Mouse (Mus musculus) urinary bladder, postnatal 4 days (tissue): ENCODE measurements around the gene Sgce.
"Not testable (repeated sequence)": the region's sequence is repeated elsewhere in the genome, so short reads cannot be mapped to it uniquely, and the experiment has no call there.

Source experiments
- DNase-seq, 2 experiments: peaks; one replicate each; pipeline ENCODE4 v3.0.0; 2021 to 2022; ENCODE audit warnings: low spot score in 2 of 2

Sgce gene

DNA sequence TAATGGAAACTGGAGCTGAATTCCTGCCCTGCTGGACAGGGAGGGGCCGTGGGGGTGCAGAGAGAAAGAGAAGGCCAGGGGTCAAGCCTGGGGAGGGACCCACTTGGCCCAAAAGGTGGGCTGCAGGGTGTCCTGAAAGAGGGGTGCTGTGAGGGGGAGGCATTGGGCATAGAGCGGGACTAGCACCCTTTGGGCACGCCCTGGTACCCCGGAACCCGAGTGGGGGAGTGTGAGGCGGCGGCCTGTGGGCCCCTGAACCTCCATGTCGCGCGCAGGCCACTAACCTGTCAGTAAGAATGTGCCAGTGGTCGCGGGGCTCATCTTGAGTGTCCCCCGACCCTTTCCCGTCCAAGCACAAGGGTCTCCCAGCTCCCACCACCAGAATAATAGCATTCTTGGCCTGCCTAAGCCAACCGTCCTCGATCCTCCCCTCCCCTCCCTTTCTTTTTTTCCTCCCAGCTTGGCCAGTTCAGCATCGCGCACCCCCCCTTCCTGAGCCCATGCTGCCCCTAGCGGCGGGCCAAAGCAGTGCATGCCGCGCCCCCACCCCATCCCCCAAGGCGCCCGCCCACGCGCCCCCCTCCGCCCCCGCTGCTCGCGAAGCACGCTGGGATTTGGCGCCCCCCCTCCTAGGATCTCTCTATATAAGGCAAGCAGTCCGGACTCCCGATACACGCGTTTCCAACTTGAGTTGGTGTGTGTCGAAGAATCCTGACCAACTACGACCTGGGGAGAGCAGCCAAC is at the start of gene Sgce, which contains the start of gene Peg10:
Gene Sgce, minus strand, starts transcription at position 512 of the 744 bp plus-strand sequence.
Gene Peg10, plus strand, starts transcription at position 611 of the 744 bp plus-strand sequence.
- DNase-seq, result peak; percentile 75 to 85

DNA sequence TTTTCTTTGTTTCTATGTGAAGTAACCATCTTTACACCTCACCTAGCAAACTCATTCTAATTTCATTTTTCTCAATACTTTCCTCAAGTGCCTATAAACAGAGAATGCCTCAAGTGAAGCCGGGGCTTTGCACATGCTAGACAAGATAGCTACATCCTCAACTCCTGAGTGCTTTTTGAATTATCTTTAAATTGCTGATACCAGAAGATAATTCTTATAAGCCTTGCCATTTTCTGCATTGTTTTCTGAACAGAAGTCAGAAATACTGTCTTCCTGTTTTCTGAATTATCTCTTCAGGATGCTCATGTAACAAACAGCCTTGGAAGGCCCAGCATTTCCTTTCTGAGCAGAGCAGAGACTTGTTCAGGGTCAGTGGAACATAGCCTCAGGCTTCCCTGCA is 49.3 kb upstream of the Sgce start:
- DNase-seq, result no peak

DNA sequence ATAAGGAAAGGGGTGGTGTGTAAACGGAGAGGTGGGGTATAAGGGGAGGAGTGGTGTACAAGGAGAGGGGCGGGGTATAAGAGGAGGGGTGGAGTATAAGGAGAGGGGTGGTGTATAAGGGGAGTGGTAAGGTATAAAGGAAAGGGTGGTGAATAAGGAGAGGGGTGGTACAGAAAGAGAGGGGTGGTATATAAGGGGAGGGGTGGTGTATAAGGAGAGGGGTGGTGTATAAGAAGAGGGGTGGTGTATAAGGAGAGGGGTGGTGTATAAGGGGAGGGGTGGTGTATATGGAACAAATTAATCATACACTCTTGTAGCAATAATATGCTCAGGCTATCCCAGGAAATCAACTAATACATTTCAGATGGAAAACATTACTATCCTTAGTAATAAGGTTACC is 15.2 kb upstream of the Sgce start:
- no peak for DNase-seq

DNA sequence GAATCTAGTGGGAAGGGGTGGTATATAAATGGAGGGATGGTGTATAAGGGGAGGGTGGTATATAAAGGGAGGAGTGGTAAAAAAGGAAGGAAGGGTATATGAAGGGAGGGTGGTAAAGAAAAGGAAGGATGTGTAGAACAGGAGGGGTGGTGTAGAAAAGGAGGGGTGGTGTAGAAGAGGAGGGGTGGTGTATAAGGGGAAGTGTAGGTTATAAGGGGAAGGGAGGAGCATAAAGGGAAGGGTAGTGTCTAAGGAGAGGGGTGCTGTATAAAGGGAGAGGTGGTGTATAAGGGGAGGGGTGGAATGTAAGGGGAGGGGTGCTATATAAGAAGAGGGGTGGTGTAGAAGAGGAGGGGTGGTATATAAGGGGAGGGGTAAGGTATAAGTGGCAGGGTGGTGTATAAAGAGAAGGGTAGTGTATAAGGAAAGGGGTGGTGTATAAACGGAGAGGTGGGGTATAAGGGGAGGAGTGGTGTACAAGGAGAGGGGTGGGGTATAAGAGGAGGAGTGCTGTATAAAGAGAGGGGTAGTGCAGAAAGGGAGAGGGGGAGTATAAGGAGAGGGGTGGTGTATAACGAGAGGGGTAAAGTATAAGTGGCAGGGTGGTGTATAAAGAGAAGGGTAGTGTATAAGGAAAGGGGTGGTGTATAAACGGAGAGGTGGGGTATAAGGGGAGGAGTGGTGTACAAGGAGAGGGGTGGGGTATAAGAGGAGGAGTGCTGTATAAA is 14.6 kb upstream of the Sgce start:
- not testable (repeated sequence) for DNase-seq

DNA sequence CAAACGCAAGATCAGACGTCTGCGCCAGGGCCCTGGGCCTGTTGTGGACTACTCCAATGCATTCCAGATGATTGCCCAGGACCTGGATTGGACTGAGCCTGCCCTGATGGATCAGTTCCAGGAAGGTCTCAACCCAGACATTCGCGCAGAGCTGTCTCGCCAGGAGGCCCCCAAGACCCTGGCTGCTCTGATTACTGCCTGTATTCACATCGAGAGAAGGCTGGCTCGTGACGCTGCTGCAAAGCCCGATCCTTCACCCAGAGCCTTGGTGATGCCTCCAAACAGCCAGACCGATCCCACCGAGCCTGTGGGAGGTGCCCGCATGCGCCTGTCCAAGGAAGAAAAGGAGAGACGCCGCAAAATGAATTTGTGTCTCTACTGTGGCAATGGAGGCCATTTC is 7.9 kb upstream of the Sgce start:
- no peak for DNase-seq

DNA sequence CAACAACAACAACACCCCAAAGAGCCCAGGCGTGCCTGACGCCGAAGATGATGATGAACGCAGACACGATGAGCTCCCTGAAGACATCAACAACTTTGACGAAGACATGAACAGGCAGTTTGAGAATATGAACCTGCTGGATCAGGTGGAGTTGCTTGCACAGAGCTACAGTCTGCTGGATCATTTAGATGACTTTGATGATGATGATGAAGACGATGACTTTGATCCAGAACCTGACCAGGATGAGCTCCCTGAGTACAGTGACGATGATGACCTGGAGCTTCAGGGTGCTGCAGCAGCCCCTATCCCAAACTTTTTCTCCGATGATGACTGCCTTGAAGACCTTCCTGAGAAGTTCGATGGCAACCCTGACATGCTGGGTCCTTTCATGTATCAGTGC is 7.3 kb upstream of the Sgce start:
- no peak for DNase-seq

DNA sequence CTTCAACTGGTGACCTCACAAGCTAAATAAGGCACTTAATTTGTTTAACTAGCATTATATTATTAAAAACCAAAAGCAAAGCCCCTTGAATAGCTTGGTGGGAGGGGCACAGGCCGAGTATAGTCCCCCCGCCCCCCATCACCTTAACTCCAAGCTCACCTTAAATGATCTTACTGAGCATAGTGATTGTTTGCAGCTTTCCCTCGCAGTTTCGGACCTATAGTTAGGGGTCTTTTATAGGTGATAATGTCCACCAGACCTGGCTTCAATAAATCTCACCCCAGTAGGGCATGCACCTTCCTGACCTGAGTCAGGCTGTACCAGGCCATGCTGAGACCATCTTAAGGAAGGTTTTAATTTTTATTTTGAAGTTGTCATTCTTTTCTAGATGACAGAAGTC is 4.3 kb upstream of the Sgce start:
- DNase-seq, result no peak

DNA sequence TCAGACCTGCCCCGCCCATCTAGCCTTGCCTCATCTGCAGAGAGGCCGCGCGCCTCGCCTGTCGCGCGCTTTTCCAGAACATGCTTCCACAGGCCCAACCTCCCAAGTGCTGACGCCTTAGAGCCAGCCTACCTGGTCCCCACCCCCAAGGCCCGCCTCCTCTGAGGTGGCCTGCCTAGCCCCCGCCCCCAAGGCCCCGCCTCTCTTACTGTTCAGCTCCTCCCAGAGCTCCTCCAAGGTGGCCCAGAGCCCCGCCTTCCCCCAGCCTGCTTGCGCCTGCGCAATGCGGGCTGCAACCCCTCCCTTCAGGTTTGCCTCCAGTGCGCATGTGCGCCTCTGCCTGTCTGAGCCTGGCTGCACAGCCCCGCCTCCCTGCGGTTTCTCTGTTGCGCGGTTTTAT is 2.1 kb upstream of the Sgce start:
- peak; percentile 94 to 95 for DNase-seq

DNA sequence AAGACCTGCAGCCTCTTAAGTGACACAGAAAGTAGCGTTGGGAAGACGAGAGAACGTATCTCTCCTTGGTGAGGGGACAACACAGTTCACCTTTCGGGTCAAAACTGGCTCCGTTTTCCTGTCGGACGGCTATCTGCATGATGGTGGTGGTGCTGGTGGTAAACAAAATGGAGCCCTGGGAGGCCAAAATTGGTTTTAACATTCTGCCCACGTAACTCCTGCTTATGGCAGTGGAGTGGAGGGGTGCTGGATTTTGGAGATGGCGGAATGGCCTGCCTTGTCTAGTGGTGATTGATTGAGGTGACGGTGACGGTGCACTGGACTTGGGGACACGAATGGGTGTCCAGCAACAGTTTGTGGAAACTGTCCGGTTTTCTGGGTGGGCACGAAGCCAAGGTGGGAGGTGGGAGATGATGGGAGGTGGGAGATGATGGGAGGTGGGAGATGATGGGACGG is 1.5 kb upstream of the Sgce start:
- peak in 1 of 2 experiments; percentile 67 for DNase-seq

DNA sequence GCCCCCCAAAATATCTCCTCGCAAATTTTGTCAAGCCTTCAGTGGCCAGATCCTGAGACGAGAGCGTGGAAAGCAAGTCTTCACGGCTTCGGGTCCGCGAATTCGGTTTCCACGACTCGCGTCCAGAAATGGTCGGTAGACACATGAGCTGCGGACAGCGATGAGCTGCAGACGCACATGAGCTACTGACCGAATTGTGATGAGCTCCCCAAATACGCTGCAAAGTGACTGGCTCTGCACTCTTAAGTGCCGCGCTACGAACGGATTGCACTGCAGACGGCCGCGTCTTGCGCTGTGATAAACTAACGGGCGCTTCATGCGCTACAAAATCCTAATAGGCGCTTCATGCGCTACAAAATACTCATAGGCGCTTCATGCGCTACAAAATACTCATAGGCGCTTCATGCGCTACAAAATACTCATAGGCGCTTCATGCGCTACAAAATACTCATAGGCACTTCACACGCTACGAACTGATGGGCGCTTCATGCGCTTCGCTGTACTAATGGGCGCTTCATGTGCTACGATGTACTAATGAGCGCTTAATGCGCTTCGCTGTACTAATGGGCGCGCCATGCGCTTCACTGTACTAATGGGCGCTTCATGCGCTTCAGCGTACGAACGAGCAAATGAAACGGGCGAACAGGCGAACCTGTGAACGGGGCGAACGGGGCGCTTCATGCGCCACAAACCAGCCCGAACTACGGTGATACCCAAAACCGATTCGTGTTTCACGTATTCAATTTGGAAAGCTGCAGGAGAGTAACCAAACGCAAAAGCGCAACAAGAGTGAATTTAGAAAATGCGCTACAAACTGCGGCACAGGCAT is 884 bp upstream of the Sgce start:
- no peak for DNase-seq

DNA sequence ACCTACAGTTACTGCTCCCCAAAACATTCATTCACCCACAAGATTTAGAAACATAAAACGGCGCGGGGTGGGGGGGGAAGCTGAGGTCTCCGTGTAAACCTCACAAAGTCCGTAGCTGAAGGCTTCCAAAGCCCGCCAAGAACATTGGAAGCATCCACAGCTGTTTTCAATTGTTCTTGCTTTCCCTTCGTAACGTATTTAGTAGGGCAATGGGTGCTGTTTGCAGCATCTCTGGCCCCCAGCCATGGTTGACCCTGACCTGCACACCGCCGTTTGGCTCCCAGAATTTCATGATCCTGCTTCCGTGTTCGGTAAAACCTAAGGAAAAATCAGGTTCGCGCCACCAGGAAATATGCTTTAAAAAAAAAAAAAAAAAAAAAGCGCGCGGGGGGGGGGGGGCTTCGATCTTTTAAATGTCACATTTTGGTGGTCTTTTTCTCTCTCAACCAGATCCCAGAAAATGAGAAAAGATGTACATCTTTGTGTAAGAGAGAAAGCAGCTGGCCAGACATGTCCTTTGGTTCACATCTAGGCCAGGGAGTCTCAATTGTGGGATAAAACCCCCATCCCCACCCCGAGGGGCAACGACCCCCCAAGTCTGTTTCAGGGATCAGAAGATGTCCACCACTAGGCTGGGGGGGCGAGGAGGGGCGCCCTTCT is 841 bp downstream of the Sgce start:
- no peak for DNase-seq

DNA sequence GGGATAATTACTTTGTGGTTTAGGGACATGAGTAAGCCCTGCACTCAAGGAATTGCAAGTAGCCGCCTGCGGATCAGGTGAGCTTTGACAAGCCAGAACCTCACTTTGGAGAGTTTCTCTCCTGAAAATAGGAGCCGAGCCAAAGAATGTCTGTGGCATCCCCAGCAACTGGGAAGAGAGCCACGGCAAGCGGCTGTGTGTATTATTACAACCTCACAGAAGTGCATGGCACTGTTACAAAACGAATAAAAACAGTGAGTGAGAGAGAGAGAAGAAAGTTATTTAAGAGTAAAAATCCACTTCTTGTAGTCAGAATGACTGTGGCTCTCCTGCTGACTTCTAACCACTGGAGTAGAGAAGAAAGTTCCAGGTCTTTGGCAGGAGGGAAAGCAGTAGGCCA is 6.5 kb downstream of the Sgce start:
- no peak for DNase-seq

DNA sequence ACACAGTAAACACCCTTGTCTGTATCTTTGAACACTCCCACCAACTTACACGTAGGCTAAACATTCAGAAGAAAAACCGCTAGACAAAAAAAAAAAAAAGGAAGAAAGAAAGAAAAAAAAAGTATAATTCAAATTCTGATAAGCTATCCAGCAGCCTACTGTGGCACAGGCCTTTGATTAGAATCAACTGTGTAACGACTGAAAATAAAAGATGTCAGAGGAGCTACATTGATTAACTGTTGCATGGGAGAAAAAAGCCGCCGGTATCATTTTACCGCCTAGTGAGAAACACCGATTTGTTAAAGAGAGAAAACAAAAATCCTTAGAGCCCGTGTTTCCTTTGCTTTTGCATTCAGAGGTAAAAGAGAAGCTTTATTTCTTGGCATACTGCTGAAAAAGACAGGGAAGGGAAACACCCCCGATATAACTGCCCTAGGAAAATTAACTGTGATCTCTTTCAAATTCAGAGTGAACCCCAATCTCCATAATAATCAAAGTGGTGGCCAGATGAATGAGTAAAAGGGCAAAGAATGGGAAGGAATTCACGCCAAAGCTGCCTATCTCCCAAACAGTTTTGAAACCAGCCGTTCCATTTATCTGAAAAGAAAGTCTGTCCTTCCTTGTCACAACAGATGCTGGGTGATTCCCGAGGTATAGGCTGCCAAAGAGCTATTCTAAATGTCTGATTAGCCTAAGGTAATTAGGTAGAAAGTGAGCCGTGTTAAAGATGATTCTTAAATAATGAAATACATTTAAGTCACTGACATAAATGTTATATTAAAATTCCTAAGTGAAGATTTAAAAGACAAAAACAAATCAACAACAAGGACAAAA is 7.3 kb downstream of the Sgce start:
- no peak for DNase-seq

DNA sequence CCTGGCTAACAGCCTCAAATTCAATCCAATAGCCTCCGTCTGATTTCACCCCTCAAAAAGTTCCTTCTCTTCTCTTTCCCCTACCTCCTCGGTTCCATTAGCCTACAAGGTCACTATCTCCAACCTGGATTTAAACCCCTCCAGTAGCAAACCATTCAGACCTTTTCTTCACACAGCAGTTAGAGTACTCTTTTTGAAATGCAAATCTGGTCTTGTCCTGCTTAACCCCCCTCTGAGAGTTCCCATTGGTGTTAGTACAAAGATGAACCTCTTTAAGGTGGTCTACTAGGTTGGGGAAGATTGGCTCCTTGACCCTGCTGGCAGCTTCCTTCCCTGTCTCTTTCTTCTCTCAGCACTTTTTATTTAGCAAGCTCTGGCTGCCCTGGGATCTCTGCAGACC is 8.3 kb downstream of the Sgce start:
- no peak for DNase-seq

DNA sequence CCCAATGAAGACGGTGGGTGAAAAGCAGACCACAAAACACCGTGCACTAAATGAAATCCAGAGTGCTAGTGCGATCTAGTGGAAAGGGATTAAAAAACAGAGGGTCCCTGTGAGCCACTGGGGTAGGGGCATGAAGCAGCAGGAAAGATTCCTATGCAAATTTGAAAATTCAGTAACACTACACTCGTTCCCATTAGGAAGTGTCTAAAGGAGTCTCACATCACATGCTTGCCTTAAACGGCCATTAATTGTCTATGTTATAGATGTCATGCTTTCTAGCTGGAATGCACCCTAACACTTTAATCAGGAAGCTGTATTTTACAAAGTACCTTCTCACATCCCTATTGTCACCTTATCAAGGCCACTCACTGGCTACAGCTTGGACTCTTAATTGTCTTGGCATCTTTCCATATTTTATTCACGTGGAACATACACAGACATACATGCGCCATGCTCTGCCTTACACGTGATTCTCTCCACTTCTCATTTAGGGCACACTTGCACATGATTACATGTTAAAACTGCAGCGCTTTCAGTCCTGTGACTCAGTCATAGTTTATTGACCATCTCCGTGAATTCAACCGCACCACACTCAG is 8.9 kb downstream of the Sgce start:
- DNase-seq, result no peak

DNA sequence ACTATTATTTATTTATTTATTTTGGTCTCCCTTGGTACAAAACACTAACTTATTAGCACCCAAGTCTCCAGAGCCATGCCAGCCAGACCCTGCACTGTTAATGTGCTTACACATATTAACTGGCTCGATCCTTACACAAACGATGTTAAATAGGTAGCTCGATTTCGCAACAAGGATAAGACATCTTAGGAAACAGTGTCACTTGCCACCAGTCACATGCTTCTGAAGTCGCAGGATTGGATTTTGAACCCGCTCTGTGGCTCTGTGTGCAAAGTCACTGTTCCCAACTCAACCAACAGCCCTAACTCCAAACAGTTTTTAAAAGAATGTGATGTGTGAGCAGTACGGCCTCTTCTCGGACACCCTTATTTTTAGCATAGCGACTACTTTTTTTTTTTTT is 10.6 kb downstream of the Sgce start:
- no peak for DNase-seq

DNA sequence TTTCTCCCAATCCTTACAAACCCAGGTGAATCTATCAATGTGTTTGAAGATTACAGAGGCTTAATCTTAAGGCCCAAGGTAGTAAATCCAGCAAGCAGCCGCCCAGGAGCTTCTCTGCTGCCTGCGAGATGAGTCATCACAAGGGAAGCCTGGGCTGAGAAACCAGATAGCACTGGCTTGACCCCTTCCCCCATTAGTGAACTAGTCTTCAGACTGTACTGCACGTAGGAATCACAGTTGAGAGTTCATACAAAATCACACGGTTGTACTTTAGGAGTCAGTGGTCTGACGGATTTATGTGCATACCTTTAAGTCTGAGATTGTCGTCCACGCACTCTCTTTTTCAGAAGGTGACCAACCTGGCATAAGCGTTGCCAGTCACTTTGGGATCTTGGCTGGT is 13.8 kb downstream of the Sgce start:
- no peak for DNase-seq

DNA sequence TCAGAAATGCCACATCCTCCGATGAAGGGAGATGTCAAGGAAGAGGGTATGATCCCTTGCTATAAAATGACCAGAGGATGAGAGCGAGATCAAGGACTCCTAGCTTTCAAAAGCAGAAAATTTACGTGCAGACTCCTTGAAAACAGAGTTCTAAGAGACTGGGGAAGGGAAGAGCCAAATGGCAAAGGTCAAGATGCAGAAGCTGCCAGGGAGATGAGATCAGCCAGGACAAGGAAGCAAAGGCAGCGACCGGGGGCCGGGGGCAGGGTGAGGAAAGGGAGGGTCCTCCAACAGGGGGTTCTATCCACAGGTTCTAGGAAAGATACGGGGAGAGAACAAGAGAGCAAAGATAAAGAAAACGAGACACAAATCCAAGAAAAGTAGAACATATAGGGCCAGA is 15.3 kb downstream of the Sgce start:
- no peak for DNase-seq

DNA sequence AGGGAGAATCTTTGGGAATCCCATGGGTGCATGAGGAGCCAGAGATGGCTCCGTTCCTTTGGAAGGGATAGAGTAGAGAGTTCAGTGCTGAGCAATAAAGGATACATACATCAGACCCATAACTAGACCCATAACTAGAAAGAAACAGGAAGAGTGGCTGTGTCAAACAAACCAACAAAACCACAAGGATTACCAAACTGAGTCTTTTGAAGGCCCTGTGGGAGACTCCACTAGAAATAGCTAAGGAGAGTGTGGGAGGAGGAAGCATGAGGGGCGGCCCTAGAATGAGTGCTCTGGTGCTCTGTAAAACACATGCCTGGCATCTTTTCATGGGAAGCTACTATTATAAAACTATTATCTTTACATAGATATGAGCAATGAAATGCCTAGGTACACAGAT is 18.7 kb downstream of the Sgce start:
- no peak for DNase-seq

DNA sequence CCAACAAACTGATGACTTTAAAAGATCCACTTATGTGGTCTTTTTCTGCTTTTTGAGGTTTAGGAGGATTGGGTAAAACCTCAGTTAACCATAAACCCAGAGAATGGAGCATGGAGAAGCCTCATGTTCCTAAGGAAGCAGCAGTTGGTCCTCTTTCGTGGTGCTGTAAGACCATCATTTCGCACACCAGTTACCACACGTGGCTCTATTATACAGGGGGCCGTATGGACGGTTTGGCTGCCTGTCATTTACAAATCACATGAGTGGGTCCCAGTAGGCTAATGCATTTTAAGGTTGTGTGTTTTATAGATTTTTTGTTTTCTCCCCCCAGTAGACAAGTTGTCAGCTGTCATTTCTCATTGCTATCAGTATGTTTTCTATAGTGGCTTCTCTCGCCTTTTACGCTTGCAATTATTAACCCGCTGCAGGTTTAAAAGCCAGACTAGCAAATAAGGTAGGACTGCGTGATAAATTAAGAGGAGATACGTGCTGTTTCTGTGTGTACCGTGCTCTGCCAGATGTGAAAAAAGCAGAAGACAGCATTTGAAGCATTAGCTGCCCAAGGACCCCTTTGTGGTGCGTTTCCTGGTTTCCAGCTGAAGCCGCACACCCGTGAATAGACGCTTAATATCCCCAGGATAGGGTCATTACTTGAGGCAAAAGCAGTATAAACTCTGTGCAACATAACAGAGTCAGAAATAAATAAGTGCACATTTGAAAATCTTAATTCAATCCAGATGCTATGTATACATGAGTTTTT is 22.8 kb downstream of the Sgce start:
- DNase-seq, result no peak
